Mouse (Mus musculus) mesoderm, embryonic 11.5 days (tissue): ENCODE measurements around the gene 6430531B16Rik.

Source experiments
- DNase-seq: peaks from one replicate; pipeline ENCODE4 v3.0.0-alpha.2; 2012; ENCODE audit warnings: low read depth, low spot score

6430531B16Rik gene

DNA sequence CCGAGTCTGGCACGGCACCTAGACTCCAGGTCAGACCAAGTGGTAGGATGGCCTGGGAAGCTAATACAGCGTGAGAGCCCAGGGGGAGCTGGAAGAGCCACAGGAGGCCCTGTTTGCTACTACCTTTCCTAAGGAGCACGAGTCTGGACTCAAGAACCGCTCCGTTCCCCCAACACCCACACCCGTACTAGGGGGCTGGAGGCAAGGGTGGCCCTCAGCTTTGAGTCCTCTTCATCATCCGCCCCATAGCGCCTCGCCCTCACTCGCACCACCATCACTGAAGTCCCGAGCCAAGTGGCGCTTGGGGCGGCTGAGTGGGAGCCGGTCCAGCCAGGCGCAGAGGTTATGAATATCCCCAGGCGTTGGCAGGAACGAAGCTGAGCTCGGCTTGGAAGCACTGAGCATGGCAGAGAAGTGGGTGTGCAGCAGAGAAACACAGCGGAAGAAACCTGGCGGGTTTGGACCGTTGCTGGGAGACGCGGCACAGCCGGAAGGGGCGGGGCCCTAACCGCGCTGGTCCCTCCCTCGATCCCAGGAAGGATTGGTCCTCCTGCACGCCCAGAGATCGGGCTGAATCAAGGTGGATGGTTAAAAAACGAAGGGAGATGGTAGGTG is at the start of gene 6430531B16Rik:
Gene 6430531B16Rik (minus strand): TSS at position 478 of the 615 bp plus-strand sequence.
- peak; percentile 78 for DNase-seq

DNA sequence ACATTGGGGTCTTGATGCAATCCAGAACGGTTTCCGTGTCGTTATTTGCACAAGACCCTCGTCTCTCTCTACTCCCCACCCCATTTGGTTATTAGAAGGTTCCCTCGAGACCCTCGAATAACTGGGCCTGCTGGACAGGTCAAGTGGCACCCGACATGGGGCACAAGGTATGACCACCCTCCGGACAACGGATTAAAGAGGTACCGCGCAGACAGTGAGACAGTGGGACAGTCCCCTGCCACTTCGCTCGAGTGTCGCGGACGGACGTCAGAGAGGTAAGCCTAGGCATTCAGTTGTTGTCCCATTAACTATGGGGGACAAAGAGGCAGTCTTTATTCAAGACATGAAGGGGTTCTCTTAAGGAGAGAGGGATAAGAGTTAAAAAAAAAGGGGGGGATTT is 32.8 kb upstream of the 6430531B16Rik start:
- DNase-seq: no peak

DNA sequence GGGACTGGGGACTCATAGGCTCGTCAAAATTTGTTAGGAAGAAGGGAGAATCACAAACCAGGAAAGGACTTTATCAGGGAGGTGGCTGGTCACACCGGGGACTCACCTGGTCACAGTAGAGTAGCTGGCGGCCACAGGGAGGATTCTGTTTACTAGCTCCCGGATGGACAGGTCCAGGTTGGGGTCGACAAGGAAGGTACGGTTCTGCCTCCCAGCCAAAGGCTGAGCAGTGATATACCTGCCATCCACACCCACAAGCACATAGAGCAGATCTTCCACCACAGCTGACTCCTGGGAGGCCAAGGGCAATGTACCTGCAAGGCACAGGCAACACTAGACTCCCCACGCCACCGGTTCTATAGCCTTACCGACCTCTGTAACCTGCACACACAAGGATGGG is 29.2 kb upstream of the 6430531B16Rik start:
- DNase-seq: no peak

DNA sequence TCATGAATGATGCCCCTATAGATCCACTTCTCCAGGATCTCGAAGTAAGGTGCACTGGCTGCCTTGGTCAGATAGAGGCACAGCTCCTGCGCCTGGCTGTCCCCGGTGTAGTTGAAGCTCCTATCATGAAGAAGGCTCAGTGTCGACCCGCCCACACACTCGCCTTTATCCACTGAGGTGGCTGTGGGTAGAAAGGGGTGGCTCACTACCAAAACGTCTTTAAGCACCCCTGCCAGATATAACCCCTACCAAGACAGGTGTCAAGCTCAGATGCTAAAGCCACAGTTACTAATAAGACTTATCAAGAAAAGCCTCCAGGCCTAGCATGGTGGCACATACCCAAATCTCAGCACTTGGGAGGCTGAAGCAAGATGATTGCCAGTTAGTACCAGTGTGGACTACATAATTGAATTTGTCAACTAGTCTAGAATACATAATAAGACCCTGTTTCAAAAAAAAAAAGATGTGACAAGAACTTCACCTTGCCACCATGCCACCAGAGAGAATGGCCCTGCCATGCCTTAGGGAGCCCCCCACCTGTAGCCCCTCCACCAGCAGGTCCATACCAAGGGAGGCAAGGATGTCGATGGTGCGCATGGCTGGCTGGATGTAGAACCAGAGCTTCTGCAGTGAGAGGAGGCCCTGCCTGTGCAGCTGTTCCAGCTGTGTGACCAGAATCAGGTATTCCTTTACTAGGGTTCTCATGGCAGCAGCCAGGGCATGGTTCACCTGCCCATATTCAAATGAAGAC is 28.5 kb upstream of the 6430531B16Rik start:
- no peak for DNase-seq

DNA sequence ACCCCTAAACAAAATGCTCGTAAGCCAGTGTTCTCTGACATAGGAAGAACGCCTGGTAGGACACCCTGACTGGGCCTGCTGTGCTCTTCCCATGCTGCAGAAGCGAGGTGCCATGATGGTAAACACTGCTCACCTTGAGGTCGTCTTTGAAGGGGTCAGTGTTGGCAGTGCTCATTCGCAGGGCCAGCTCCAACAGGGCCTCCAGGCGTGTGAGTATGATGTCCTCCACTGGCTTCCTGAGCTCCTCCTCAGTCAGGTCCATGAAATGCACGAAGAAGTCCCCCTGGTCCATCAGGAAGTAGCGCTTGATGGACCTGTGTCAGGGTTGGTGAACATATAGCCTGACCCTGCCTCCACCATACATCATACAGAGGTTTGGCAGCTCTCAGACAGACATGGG is 26.1 kb upstream of the 6430531B16Rik start:
- no peak for DNase-seq

DNA sequence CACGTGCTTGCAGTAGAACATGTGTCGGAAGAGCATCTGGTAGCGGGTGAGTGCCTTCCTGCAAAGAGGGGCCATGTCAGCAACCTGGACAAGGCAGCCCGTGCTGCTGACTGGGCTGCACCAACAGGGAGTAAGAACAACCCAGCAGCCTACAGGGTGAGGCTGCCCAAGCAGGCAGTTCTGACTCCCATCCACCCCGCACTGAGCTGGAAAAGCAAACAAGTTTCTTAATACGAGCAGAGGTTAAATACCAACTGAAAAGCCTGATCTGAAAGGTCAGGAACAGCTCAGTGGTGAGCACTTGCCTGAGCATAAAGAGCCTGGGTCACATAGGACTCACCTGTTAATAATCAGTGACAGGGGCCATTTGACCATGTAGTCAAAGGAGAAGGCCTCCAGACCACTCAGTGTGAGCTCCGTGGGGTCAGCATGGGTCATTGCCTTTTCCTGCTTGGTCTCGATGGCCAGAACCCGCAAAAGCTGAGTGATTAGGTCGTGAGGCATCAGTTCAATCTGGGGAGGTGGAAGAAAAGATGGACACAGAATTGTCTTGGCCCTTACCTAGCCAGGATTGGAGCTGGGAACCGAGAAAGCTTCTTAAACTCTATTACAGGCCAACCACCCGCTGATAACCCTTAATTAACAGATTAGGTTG is 22.7 kb upstream of the 6430531B16Rik start:
- no peak for DNase-seq

DNA sequence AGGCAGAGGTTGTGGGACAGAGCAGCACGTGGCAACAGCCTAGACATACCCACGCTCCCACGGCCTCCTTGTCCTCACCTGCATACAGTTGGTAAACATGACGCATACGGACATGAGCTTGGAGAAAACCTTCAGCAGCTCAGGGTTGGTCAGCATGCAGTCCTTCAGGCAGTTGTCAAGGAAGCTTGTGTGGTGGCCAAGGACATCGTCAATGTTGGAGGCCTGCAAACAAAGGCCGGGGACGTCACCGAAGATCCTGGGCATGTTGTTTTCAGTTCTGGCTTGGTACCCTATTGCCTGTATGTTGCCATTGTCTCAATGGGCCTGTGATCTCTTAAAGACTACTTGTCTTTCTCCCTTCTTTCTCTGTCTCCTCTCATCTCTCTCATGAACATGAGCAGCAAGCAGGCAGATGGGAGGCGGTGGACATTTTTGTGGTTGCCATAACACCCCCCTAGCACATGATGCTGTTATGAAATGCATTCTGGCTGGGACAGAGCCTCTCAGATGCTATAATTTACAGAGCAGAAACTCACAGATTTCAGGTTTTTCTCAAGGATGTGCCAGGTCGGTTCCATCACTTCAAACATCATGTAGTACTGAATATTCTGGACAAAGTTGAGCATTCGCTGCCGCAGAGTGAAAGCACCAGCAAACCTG is 20.3 kb upstream of the 6430531B16Rik start:
- no peak for DNase-seq

DNA sequence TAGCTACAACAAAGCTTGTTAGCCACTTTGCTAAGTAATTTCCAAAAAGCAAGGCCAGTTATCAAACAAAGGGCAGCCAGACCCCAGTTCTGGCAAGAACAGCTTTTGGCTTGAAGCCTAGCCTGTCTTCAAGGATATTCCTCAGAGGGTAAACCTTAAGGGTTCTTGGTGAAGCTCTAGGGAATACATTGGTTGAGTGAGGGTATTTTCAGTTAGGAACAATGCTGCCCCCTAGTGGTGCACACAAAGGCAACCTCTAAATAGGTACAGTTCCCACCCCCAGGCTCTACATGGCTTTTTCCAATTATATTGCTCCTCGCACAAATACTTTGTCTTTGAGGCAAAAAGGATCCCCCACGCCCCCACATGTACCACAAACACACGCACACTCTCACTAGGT is 16.1 kb upstream of the 6430531B16Rik start:
- peak; percentile 77 for DNase-seq

DNA sequence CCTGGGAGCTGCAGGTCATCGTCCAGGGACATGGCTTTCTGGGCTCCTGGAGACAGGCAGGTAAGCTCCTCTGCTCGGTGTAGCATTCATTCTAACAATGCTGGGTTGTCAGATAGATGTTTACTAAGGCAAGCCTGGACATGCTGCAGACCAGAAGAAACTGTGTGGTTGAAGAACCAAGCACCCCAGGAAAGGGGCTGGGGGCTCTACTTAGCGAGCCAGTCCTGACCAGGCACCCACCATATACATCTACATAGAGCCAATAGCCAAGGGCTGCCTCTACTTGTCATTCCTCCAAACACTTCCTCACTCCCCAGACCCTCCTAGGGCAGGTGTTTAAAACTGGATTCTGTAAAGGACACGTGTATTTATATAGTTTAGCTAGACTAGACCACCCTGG is 15.6 kb upstream of the 6430531B16Rik start:
- DNase-seq: no peak

DNA sequence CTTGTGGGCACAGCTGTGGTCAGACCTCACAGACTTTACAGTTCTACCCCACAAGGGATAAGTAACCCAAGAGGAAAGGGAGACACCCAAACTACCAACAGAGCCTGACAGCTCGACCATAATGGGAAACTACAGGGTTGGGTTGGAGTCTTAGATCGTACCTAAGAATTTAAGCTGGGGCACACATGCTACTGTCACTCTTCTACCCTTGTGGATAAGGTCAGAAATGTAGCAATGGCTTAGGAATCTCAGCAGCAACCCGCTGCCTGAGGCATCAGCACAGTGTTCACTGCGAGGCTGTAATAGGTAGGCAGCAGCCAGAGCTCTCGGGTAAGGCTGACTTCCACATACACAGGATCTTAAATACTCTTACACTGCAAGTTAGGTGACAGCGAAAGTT is 15.0 kb upstream of the 6430531B16Rik start:
- no peak for DNase-seq

DNA sequence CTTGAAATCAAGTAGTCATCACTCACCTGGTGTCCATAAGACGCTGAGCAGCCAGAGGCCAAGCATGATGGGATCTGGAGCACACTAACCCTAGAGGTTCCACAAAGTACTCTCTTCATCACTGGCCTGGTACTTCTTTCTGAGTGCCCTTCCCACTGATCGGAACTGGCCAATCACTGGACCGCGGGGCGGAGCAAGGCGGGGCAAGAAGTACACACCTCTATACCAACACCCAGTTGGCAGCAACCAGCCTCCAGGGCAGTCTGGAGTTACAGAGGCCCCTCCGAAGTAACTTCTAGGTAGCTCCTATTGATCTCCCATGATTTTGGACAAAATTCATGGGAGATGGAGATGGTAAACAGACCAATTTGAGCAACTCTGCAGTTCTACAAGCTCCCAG is 13.9 kb upstream of the 6430531B16Rik start, which contains the start of gene Adam8:
Gene Adam8 (minus strand): TSS at position 157 of the 400 bp plus-strand sequence.
- no peak for DNase-seq

DNA sequence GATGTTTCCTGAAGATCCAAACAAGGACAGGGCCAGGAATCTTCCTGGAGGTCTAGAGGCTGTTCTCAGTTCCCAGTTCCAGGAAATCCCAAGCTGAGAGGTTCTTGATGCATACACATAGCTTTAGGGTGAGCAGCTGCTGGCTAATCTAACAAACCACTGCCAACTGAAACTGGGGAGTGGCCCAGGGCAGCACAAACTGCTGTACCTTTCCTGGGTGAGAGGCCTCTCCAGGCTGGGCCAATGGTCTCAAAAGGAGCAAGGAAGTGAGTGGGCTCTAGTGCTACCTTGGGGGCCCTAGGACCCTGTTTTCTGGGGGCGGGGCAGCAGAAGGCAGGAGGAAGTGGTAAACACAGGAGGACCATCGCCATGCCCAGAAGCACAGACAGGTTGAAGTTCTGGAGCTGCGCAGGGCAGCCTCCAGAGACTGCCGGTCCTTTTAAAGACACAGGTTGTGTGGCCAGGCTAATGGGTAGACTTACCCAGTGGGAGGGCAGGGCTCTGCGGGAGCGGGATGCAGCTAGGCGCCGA is 12.4 kb upstream of the 6430531B16Rik start:
- no peak for DNase-seq

DNA sequence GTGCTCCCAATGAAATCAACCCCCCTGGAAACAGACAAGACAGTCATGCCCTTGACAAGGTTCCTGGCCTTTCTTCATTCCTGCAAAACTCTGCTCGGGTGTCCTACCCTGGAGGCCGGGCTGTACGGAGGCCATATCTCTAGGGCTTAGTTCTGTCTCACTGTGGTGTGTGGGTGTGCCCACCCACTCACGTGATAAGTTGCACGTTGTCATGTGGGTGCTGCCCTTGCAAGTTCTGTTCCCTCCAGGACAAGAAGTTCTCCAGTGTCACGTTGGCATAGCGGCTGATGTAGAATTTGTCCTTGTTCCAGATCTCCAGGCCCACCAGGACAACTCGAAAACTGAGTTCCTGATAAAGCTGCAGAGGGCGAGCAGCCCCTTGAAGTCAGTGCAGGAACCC is 9.7 kb upstream of the 6430531B16Rik start:
- no peak for DNase-seq

DNA sequence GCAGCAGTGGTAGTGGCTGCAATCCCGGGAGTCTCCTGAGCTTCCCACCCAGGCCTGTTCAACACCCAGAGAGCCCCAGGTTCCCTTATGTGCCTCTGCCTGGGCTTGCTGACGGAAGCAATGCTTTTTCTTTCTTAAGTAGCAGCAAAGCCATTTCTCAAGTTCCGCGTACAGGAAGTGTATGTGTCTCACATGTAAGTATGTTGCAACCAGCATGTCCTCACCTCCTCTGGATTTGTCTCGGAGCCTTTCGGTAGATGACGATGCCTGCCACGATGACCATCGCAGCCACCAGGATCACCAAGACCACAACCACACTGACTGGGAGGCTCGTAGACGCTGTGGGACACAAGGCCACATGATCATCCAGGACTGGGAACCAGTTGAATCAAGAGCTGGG is 6.0 kb upstream of the 6430531B16Rik start:
- DNase-seq: no peak

DNA sequence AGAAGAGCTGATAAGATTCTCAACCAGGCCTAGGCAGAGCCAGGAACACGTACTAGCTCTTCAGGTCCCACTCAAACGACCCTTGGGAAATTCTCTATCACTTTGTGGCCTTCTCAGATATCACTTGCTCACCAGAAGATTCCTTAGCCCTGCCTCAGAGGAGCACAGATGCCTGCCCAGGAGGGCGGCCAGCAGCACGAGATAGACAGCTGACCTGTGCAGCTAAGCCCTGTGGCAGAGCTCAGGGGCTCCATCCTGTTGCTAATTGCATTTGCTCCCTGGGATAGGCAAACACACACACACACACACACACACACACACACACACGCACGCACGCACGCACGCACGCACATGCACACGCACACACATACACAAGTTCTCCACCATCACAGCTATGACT is 3.5 kb upstream of the 6430531B16Rik start:
- no peak for DNase-seq

DNA sequence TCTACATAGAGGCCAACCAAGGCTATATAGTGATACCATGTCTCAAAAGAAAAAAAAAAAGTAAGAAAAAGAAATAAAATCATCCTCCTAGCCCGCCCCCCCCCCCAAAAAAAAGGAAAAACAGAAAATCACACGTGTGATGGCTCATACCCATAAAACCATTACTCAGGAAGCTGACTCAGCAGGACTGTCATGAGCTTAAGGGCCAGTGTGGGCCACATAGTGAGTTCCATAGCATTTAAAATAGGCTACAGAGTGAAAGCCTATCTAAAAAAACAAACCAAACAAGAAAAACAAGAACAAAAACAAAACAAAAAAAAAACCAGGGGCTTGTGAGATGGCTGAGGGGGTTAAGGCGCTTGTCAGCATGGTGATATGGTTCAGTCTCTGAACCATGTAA is 2.2 kb upstream of the 6430531B16Rik start:
- no peak for DNase-seq

DNA sequence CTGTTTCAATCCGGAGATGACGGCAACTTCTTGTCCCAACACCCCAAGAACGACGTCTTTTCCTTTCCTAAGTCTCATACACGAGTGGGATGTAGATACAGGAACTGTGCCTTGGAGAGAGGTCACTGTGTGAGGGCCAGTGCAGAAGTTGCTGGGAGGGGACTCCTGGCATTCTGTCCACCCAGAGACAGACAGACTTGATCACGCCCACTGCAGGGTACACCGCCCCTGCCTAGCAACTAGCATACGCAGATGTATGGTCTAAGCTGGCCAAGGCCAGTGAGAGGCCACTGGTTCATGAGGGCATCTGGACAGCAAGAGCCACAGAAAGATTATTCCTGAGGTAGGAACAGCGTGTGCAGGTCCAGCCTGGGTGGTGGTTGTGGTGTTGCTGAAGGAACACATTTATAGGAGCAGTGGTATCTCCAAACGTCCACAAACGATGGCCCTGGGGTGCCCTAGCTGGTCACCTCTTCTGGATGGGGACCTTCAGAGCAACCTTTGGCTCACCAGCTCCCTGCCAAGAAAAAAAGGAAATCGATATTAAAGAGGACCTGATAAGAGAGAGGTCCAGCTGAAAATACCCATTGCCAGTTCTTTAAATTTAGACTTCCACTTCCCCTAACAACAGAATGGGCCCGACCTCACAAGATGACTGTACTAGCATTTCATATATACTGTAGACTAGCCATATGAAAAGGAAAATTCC is 610 bp upstream of the 6430531B16Rik start:
- no peak for DNase-seq

DNA sequence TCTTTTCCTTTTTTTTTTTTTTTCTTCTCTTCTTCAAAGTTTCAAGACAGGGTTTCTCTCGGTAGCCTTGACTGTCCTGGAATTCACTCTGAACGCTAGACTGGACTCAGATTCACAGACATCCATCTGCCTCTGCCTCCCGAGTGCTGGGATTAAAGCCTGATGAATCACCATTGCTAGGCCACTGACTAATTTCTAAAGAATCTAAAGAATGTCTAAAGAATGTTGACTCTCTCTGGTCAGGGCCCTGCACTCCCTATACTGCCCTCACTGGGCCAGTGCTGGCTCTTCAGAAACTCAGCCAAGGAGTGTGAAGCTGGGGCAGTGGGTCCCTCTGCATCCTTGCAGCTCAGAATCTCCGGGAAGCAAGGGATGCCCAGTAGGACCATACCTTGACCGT is 3.1 kb downstream of the 6430531B16Rik start:
- DNase-seq: no peak

DNA sequence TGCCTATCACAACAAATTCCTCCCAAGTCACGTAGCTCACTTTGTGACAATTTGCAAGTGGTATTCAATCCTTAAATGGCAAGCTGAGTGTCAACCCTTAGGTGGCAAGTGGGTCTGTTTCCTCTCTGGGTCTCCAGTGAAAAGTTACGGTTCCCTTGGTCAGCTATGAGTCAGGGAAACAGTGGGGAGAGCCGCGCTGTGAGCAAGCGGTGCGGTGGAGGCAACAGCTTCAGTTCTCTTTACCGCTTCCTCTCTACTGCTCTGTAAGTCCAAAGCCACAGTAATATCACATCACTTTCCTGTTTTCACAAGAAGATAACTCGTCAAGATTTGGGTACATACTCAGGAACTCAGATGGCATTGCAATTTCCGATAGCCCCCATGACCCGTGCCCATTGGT is 4.2 kb downstream of the 6430531B16Rik start:
- no peak for DNase-seq

DNA sequence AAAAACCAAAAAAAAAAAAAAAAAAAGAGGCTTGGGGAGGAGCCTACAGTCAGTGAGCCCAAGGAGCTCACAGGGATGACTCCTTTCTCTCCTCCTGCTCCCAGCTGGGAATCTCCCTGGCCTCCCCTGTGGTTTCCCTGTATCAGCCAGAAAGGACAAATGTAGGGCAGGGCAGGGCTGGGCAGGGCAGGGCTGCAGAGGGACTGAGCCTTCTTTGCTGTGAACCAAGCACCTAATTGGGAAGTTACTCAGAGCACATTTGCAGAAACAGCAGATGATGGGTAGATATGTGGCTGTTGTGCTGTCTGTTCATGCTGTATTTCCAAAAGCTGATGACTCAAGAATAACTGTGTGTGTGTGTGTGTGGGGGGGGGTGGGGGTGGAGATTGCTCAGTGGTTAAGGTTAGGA is 5.6 kb downstream of the 6430531B16Rik start:
- no peak for DNase-seq

DNA sequence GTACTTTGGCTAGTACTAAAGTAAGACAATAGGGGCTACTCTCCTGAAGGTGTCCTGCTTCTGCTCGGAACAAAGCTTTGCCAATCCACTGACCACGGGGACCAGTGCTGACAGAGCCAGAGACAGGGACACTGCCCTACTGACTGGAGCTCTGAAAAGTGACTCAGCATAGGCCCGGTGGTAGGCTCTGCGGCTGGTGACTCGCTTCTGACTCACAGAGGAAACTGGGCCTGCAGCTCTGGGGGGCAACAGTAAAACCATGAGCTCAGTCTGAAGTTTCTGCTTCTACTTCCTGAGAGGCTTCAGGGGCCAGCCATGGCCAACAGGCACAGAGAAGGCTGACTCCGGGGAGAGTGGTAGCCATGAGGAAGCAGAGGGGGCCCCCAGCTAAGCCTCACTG is 7.1 kb downstream of the 6430531B16Rik start:
- no peak for DNase-seq
